Mouse (Mus musculus) bone marrow macrophage, adult 2 months (primary cell): Measurements from ENCODE around the gene Antxr1. TPM values are rescaled to one million over a fixed set of nuclear protein-coding genes. Genes with fewer than 3 reads are reported as not detected.
A peak's percentile ranks its signal among the peaks of the same experiment; 100 is the strongest.

Experiments used
- H3K27ac ChIP-seq: 2 replicates; pipeline ENCODE4 v1.5.1; 2012; ENCODE audit warnings: low read depth, low read length; ENCODE audit not compliant: insufficient read depth
- H3K4me1 ChIP-seq: 2 replicates; pipeline ENCODE4 v1.6.1; 2012; ENCODE audit warnings: low read length; ENCODE audit not compliant: control insufficient read depth, insufficient read depth
- H3K4me3 ChIP-seq: 2 replicates; pipeline ENCODE4 v1.5.1; 2012; ENCODE audit warnings: mild to moderate bottlenecking, low read length, moderate library complexity; ENCODE audit not compliant: insufficient read depth
- CTCF ChIP-seq: IDR thresholded peaks from 2 replicates; pipeline ENCODE4 v1.5.1; 2012; ENCODE audit warnings: low read depth, mild to moderate bottlenecking, low read length, moderate library complexity
- POLR2A ChIP-seq: IDR thresholded peaks from 2 replicates; pipeline ENCODE4 v1.6.1; 2012; ENCODE audit warnings: mild to moderate bottlenecking, low read depth, low read length, borderline replicate concordance
- polyA plus RNA-seq: library from polyadenylated mRNA; stranded (reverse); fragments of >200 nt; gene quantifications from 2 replicates; pipeline ENCODE4 v1.2.4, GENCODE M21; 2012; ENCODE audit not compliant: missing spikeins, insufficient read depth, insufficient read length

Antxr1 gene
- polyA plus RNA-seq, 1 experiment = 1.5 TPM

DNA sequence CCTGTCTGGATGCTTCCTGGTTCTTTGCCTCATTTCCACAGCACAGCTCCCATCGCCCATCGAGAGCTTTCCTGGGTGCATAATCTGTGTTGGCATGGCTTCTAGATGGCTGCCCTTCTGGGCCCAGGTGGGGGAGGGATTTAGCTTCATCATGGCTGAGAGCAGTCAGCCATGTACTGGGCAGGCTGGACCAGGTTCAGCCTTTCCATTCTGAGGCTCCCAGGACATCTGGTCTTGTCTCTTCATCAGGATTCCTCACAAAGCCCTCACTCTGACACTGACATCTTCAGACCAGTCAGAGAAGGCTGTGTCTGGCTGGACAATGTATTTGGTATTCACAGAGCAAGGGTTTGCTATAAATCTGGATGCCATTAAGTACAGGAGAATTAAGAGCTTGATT is 219.6 kb downstream of the Antxr1 start:
- TF ChIP-seq POLR2A = no peak
- TF ChIP-seq CTCF = no peak
- Histone ChIP-seq H3K4me3 (no peak overlapping the region), H3K27ac (no peak overlapping the region), H3K4me1 (no peaks in the 10 kb centered on the region)

DNA sequence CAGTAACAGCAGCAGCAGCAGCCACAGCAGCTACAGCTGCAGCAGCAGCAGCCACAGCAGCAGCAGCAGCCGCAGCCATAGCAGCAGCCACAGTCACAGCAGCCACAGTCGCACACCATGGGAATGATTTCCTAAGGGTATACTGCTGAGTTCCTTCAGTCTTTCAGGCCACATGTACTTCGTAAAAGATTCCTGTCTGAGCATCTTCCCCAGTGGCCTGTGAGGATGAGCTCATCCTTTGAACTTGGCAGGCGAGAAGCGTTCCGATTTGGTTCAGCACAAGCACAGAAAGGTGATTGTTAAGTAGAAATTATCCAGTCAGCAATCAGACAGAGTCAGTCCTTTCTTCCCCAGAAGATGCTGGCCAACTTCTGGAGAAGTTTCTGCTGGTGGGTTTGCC is 223.5 kb downstream of the Antxr1 start:
- Histone ChIP-seq H3K4me3 (no peak overlapping the region), H3K4me1 (no peaks in the 10 kb centered on the region), H3K27ac (no peak overlapping the region)
- TF ChIP-seq CTCF (no peak), POLR2A (no peak)

DNA sequence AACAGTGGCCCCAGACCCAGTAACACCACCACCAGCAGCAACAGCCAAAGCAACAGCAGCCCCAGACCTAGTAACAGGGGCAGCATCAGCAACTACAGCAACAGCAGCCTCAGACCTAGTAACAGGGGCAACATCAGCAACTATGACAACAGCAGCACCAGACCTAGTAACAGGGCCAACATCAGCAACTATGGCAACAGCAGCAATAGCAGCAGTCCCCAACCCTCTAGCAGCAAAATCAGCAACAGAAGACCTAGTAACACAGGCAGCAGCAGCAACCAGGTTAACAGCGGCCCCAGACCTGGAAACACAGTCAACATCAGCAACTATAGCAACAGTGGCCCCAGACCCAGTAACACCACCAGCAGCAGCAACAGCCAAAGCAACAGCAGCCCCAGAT is 224.1 kb downstream of the Antxr1 start:
- Histone ChIP-seq H3K4me3 (no peak overlapping the region), H3K27ac (no peak overlapping the region), H3K4me1 (no peaks in the 10 kb centered on the region)
- TF ChIP-seq POLR2A (no peak), CTCF (no peak)

DNA sequence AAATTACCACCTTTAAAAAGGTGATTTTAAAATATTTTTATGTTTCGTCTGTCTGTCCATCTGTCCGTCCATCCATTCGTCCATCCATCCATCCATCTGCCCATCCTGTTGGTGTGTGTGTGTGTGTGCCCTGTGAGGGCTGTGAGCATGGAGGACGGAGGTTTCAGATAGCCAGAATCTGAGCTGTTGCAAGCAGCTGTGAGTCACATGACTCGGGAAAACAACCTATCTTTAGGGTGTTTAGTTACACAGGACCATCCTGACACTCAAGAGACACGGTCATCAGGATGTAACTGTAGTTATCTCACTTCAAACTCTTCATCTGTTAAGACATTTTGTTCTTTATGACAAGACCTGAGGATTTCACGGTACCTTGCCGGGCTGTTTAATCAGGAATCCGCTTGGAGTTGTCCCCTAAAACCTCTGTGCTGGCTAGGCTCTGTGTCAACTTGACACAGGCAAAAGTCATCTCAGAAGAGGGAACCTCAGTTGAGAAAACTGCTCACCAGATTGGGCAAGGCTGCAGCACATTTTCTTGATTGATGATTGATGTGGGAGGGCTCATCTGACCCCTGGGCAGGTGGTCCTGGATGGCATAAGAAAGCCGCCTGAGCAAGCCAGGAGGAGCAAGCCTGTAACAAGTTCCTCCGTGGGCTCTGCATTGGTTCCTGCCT is 231.4 kb downstream of the Antxr1 start, which contains the start of gene D6Ertd527e:
Gene D6Ertd527e, plus strand, starts transcription at position 624 of the 674 bp plus-strand sequence.
- no peak within 1 kb of the TSS for H3K4me3 ChIP-seq
- H3K27ac ChIP-seq = no peak within 1 kb of the TSS
- H3K4me1 ChIP-seq = peaks cover 3% of the 10 kb centered on the region
- TF ChIP-seq POLR2A (no peak), CTCF (no peak)

DNA sequence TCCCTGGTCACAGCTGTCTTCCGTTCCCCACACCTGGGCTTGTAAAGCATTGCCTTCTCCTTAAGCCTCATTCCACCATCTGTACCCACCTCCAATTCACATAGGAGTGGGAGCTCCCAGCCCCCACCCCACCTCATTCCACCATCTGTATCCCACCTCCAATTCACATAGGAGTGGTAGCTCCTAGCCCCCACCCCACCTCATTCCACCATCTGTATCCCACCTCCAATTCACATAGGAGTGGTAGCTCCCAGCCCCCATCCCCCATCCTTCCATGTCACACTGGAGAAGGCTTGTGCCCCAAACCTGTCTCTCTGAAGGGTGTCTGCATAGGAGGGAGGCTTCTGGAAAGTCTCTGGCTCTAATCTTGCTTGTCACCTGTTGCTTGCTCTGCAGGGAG is 232.3 kb downstream of the Antxr1 start:
- H3K27ac ChIP-seq = no peak overlapping the region
- TF ChIP-seq POLR2A (no peak), CTCF (no peak)

DNA sequence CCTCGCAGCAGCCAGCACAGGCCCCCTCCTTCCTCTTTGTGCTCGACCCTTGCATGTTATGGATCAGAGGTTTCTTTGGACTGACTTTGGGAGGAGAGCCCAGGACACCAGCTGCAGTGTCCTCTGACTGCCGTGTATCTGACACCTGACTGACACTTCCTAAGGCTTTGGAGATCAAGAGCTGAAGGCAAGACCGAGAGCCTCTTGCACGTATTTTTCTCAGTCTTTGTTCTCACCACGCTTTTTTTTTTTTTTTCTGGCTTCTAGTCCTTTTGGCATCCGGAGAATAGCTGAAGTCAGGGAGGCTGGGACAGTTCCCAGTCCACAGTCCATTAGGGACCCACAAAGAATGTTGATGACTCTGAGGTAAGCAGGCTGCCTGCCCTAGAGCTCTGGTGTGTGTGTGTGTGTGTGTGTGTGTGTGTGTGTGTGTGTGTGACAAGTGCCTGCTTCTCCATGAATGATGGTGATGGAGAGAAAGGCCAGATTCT is 233.2 kb downstream of the Antxr1 start:
- Histone ChIP-seq H3K4me1 (peaks cover 3% of the 10 kb centered on the region), H3K27ac (no peak overlapping the region), H3K4me3 (no peak overlapping the region)
- TF ChIP-seq CTCF (no peak), POLR2A (no peak)

More for the DNA sequence above, 232.3 kb downstream of the Antxr1 start:
- Histone ChIP-seq H3K4me1 (peaks cover 3% of the 10 kb centered on the region), H3K4me3 (no peak overlapping the region)

DNA sequence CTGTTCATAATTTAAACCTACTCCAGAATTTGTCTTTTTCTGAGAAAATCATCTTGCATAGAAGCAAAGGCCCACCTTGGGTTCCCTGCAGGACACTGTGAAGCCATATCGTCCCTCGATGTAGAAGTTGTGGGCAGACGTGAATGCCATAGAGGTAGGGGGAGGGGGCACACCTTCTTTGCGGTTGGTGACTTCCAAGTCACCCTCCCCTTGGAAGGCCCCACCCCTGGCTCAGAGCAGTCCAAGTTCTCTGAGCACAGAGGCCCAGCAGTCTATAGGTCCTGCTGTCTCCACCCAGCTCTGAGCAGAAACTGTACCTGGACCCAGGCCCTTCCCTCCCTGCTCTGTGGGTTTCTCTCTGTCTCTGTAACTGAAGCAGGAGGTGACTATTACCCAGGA is 233.7 kb downstream of the Antxr1 start:
- Histone ChIP-seq H3K27ac (no peak overlapping the region), H3K4me1 (peaks cover 3% of the 10 kb centered on the region), H3K4me3 (no peak overlapping the region)
- TF ChIP-seq POLR2A (no peak), CTCF (no peak)

DNA sequence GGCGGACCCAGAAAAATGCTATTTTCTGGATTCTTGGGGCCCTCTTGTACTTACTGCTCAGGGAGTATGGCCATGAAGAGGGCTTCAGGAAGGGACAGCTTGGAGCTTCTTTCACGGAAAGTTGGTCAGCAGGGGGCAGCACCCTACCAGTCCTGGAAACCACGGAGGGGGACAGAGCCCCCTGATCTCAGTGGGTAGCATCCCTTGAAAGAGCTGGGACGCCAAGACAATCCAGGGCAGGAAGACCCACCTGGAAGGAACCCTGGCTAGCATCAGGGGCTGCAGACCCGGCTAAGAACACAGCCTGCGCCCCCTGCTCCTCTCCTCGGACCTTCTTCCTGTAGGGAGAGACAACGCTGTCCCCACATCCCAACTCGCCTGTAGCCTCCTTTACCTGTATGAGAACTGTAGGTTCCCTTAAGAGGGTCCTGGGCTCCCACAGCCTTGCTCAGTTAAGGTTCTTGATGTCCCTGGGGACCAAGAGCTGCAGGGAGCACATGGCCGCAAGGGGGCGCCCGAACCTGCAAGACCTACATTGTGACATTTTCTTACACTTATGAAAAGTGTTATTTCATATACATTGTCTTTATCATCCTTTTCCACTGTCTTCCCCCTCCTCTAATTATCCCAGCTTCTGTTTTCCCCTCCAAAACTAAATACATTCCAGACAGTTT is 234.2 kb downstream of the Antxr1 start:
- Histone ChIP-seq H3K27ac (no peak overlapping the region), H3K4me1 (peaks cover 3% of the 10 kb centered on the region), H3K4me3 (no peak overlapping the region; the same call in 1 of the 2 replicates)
- TF ChIP-seq POLR2A (no peak), CTCF (peak; percentile 98)

DNA sequence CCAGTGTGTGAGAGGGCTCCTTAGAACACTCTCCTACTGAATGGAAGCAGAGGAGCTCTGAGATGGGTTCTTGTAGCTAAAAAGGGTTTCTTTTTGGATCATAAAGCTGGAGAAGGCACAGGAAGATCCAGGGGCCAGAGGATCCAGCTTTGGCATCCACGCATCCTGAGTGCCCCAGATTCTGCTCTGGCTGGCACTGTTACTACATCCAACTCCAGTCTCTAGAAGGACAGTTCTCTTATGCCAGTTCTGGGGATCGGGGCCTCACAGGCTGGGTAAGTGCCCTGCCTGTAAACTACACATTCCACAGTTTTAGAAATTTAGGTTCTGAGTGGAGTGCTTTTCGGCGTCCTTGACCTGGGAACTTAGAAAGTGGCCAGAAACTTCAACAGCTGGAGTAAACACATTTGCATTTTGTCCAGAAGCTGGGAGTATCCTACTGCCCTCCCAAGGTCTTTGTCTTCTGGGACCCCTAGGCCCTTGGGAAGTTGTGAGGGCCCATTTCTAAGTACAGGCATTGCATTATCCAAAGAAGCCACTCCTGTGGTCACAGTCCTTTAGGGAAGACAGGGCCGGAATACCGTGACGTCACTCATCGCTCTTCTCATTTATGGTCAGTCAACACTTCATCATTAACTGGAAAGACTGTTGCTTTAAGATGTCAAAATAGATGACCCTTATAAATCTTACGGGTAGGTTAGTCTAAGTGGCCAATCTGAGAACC is 235.2 kb downstream of the Antxr1 start:
- no peak for TF ChIP-seq POLR2A
- TF ChIP-seq CTCF = no peak
- H3K4me1 ChIP-seq = peaks cover 3% of the 10 kb centered on the region
- H3K4me3 ChIP-seq = no peak overlapping the region
- no peak overlapping the region for H3K27ac ChIP-seq
